Mouse (Mus musculus) layer of hippocampus, postnatal 25 days (tissue): ENCODE data around the gene Slc13a1. TPM values are rescaled to one million over a fixed set of nuclear protein-coding genes. Genes with fewer than 3 reads are reported as not detected.
"Not testable (repeated sequence)": the region's sequence is repeated elsewhere in the genome, so short reads cannot be mapped to it uniquely, and the experiment has no call there.

ENCODE experiments used
- DNase-seq, 2 experiments: peaks; one replicate each; pipeline ENCODE4 v3.0.0; 2022; ENCODE audit warnings: mixed read lengths in 2 of 2, low spot score in 1 of 2; ENCODE audit errors: extremely low spot score in 1 of 2
- total RNA-seq, 2 experiments: library from RNA; stranded (reverse); gene quantifications; 2 replicates each; pipeline ENCODE4 v1.2.3; 2021

The Slc13a1 gene
- under 1 TPM; 0.22 to 0.31 TPM for total RNA-seq

GRCm38 (mm10) chr6:24167734-24168327 lies at the start of gene Slc13a1:
Gene Slc13a1 (minus strand): TSS chr6:24168092.
- DNase-seq = no peak

GRCm38 (mm10) chr6:24207866-24208265 lies 40.0 kb upstream of the Slc13a1 start:
- no peak for DNase-seq

GRCm38 (mm10) chr6:24202226-24202625 lies 34.3 kb upstream of the Slc13a1 start:
- DNase-seq = no peak

DNA sequence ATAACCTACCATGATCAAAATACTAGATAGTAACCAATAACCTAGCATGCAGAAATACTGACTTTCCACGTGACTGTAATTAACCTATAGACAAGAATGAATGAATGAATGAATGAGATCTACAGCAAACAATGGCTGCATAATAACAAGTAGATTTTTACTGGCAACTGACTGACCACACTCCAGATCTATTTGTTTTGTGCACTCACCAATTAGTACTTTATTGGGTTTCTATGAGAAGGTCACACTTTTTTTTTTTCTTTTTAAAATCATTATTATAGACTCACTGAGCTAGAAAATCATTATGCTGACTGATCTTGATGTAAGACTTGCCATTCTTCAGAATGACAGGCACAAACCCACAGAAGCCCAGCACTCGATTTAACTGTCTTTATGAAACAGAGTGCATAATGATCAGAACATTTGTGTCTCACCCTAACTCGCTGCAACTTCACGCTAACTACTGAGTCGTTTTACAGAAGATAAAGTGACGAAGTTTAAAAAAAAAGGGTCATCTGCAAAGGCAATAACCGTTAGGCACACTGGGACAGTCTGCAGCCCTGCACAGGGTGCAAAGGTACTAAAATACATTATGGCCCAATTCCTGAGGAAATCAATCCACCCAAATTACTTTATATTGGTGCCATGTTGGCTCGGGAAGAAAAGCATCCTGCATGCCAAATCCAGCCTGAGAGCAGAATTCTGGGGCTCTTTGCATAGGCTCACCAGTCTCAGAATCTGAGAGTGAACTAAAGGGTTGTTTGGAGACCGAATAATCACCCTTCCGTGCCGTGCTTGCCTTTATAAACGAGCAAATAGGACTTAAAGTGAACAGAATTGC lies 33.0 kb upstream of the Slc13a1 start:
- peak in 1 of 2 experiments; percentile 2 for DNase-seq

GRCm38 (mm10) chr6:24197501-24198195 lies 29.8 kb upstream of the Slc13a1 start:
- not testable (repeated sequence) for DNase-seq

- not testable (repeated sequence) for DNase-seq
Observed at GRCm38 (mm10) chr6:24196406-24196805, 28.5 kb upstream of the Slc13a1 start.

GRCm38 (mm10) chr6:24183439-24183838 lies 15.5 kb upstream of the Slc13a1 start:
- DNase-seq = no peak

DNA sequence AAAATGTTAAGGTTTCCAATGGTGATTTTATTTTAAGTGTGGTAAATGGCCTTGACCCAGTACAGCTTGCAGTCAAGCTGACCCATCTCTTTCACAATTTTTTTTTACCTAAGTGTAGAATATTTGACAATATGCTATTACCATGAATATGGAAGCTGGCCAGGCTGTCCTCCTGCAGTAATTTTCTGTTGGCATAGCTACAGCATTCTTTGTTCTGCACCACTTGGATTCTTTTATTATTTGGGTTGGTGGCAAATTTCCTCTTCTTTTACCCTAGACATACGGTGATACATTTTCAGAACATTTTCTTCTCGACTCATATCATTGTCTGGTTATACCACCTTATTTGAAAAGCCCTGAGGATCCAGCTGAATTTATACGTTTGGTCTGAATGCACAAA lies 7.5 kb upstream of the Slc13a1 start:
- DNase-seq = no peak

DNA sequence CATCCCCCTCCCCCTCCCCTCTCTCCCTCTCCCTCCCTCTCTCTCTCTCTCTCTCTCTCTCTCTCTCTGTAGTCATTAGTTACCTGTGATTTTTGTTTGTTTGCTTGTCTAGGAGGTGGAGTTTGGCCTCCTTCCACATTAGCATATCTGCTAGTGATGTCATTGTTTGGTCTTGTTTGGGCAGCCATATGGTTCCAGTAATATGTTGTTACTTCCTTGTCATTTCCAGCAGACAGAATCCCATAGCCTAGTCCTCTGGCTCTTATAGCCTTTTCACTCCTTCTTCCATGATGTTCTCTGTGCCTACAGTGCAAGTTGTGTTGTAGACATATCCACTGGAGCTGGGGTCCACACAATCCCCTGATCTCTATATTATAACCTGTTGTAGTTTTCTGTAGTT lies 6.1 kb upstream of the Slc13a1 start:
- no peak for DNase-seq

DNA sequence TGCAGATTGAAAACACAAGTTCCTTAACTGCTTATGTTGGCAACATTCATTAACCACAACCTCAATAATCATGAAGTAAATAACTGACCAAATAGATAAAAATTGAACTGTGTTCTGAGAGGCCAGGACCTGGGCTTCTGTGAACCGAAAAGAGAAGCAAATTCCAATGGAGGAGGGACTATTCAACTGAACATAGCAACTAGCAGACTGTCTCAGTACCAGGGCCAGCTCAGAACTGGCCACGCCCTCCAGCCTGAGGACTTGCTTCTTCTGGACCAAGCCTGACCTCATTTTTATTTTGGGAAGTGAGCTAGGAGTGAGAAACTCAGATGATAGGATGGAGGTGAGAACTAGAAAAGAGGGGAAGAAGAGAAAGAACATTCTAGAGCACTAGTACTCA lies 4.8 kb upstream of the Slc13a1 start:
- DNase-seq = no peak

DNA sequence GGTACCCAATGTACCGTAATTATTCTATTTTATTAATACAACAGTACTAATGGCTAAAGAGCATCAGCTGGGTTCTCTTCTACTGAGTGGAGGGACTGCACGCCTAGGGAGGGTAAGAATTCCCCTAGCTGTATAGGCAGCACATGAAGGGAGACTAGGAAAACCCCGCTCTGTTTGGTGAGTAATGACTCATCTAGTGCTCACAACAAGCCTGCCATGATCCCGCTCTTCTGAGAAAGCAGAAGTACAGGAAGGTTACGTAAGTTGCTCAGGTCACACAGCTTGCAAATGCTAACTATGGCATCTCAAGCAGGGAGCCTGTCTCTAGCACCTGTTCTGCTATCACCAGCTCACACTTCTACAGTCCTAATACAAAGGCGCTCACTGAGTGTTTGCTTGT lies 1.1 kb downstream of the Slc13a1 start:
- no peak for DNase-seq

DNA sequence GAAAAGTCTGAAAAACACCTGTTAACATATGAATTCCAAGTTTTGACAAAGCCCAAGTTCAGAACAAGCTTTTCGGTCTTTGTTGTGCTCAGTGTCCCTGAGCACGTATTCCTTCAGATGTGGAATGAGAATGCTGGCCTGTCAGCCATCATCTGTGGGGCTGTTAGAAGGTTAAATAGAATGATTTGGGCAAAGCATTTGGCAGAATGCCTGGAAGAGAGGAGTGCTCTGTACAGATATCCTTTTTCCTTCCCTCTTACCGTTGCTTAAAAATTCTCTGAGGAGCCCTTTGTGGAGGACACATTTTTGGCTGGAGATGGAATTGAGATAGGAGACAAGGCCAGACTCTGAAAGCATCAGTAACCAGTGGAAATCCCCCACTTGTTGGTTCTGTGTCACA lies 2.6 kb downstream of the Slc13a1 start:
- DNase-seq = no peak

DNA sequence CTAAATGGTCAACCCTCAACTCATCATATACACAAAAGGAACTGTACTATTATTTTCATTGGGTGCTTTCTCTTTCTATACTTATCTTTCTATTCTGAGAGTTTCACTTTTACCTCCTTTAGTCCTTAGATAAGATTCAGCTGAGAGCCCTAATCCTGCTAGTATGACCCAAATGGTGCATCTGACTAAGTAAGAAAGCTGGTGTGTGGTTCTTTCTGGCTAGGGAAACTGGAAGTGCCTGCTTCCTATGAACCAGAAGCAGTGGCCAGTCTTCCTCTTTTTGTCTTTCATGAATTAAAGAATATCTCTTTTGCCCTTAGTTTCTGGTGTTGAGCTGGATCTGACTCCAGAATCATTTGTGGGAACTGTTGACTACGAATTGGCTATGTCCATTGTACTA lies 8.1 kb downstream of the Slc13a1 start:
- no peak for DNase-seq

GRCm38 (mm10) chr6:24154901-24155300 lies 13.0 kb downstream of the Slc13a1 start:
- DNase-seq = no peak

DNA sequence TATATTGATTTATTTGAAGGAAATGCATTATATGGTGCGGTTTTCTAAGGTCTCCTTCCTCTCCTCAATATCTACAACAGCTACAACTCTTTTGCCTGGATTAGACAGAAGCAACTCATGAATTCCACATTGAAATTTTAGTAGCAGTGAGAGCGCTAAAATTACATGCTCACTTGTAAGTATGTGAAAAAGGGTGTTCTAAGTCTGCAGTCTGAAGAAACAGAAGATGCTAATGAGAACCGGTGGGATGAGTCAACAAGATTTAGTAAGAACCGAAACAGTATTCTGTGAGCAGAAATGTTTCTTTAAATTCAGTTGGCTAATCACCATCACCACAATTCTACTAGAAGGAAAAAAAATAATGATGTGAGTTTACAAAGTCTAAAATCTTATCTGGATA lies 34.9 kb downstream of the Slc13a1 start:
- DNase-seq = no peak

DNA sequence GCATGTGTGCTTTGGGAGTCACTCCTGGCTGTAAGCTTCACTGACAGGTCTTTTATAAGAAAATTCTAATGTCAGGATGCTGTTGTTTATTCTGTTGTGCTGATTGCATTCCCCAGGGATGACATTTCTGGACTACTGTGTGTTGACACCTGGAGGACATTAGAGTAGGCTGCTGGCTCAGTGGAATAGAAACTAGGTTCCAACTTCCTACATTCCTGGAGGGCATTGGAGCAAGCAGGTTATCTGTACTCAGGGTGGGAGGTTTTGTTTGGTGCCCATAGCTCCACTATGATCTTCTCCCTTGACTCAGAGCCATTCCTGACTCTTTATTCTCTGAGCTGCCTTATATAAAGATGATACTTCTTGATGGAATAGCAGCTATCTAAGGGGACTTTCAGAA lies 45.3 kb downstream of the Slc13a1 start:
- DNase-seq = no peak

- DNase-seq = no peak
Observed at GRCm38 (mm10) chr6:24111614-24112013, 56.3 kb downstream of the Slc13a1 start.

DNA sequence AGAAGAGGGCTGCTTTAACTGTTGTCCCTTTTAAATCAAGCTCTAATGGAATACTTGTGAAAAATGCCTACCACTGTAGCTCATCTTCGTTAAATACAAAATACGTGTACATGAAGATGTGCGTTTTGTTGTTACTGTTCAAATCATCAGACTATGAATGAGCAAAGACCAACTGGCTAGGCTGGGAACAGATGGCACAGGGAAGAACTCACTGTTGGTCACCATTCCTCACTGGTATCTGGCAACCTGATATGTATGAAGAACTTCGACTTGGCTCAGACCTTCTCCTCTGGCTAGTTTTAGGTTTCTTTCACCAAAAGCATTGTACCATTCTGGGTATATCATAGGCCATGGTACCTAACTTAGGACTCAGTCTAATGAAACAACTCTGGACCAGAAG lies 59.4 kb downstream of the Slc13a1 start:
- DNase-seq = no peak

DNA sequence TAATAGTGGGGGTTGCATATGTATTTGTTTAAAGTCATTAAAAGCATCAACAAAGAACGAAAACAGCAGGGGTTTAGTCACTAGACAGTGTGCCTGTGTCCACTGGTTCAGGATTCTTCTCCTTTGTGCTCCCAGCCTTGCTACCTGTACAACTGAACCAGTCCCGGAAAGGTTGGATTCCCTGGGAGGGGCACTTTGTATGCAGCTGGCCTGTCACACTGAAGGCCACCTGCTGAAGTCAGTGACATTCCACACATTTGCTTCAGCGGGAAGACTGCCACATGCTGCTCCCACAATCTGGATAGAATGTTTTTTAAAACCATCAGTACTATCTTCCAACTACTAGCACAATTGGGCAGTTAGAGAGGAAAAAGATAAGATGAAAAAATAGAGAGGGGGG lies 61.7 kb downstream of the Slc13a1 start:
- DNase-seq = no peak

GRCm38 (mm10) chr6:24105681-24106080 lies 62.2 kb downstream of the Slc13a1 start:
- DNase-seq = no peak

DNA sequence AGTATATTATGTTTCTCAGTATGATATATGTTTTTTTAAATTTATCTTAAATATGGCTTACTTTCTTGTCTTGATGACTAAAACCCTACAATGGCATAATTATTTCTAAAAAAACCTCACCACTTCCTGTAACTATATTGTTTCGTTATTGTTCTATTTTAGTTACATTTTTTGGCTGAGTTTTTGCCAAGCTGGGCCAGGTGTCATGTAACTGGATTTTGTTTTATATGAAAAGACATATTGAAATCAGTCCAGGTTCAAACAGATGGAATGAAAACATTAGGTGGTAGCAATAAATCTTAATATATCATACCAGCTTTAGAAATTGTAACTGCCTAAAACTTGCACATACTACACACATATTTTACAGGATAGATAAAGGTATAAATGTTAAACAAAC lies 66.6 kb downstream of the Slc13a1 start:
- no peak for DNase-seq
